ENCODE assay signal across 16 mouse cellular contexts in genomic region chr6:86373556-86373955, GRCm38 (mm10). TPM values are rescaled to one million over a fixed set of nuclear protein-coding genes. Genes with fewer than 3 reads are reported as not detected.
"Had no signal": no experiment of that assay in that cellular context is flagged by ENCODE, and none has a peak within 500 bp of the region (broad histone marks: within the 10 kb centered on the region; RNA-seq: fewer than 3 reads in every experiment).

No protein-coding gene starts in this region.

- H3K9me3 ChIP-seq: limb, embryonic 12.5 days; midbrain, embryonic 12.5 days had no signal

- H3K4me3 ChIP-seq: layer of hippocampus, adult 2 months; limb, embryonic 12.5 days had no signal

- DNase-seq: kidney, postnatal 10 days; kidney, postnatal 4 days; lung, adult 2 months; lung, postnatal 36 days; right cerebral cortex, postnatal 14 days; thymus, postnatal 4 days had no signal

- H3K27me3 ChIP-seq: limb, embryonic 12.5 days; midbrain, embryonic 12.5 days had no signal

- H3K27ac ChIP-seq: layer of hippocampus, adult 2 months; limb, embryonic 12.5 days; midbrain, embryonic 12.5 days had no signal

- ATAC-seq: lung, postnatal 0 days; midbrain, embryonic 16.5 days had no signal

- H3K9ac ChIP-seq: midbrain, embryonic 12.5 days had no signal

RNA-seq across cellular contexts. Expression of gene Gm44790, which starts 52.9 kb away (rescaled TPM):
- total RNA-seq: layer of hippocampus, adult 2 months; layer of hippocampus, postnatal 10 days; left cerebral cortex, postnatal 36 days; megakaryocyte progenitor cell, adult 5-6 weeks had no signal
- polyA plus RNA-seq: kidney, embryonic 14.5 days; limb, embryonic 12.5 days; lung, postnatal 0 days; midbrain, embryonic 16.5 days; stomach, embryonic 16.5 days had no signal
